Mouse (Mus musculus) olfactory bulb, adult 2 months (tissue): Measurements from ENCODE around the gene Cacna2d2.

Source experiments
- CTCF ChIP-seq: fragments of 200-500 bp; IDR thresholded peaks from 2 replicates; pipeline ENCODE4 v1.5.1; 2012; ENCODE audit warnings: low read depth, mild to moderate bottlenecking, low read length, moderate library complexity; ENCODE audit not compliant: insufficient read depth
- POLR2A ChIP-seq: fragments of 200-500 bp; IDR thresholded peaks from 2 replicates; pipeline ENCODE4 v1.6.1; 2012; ENCODE audit warnings: mild to moderate bottlenecking, low read depth, low read length, moderate library complexity; ENCODE audit not compliant: insufficient read depth

GRCm38 (mm10) chr9:107409449-107409848 is 10.0 kb downstream of the Cacna2d2 start:
- TF ChIP-seq CTCF (no peak), POLR2A (no peak)
